Mouse (Mus musculus) cerebellum, postnatal 25 days (tissue): ENCODE data around the gene Zfp316.
A peak's percentile ranks its signal among the peaks of the same experiment; 100 is the strongest.

Source experiments
- DNase-seq, 2 experiments: peaks; one replicate each; pipeline ENCODE4 v3.0.0; 2021; ENCODE audit warnings: mixed read lengths in 2 of 2

Gene Zfp316

GRCm38 (mm10) chr5:143213832-143214231 lies 56.0 kb downstream of the Zfp316 start:
- no peak for DNase-seq

GRCm38 (mm10) chr5:143205015-143205414 lies 64.8 kb downstream of the Zfp316 start:
- peak in 1 of 2 experiments; percentile 6 for DNase-seq
